Mouse (Mus musculus) ES-E14 (cell line): ENCODE data around the gene Zbtb20.

ENCODE experiments used
- CHD2 ChIP-seq: IDR thresholded peaks from 2 replicates; pipeline ENCODE4 v1.6.1; 2014; ENCODE audit warnings: mild to moderate bottlenecking, low read depth, low read length, inconsistent platforms
- HCFC1 ChIP-seq: IDR thresholded peaks from 2 replicates; pipeline ENCODE4 v1.6.1; 2012; ENCODE audit warnings: low read length, inconsistent platforms, borderline replicate concordance; ENCODE audit not compliant: insufficient read depth
- MAFK ChIP-seq: IDR thresholded peaks from 2 replicates; pipeline ENCODE4 v1.6.1; 2014; ENCODE audit warnings: mild to moderate bottlenecking, low read depth, low read length, inconsistent platforms; ENCODE audit not compliant: insufficient read depth
- ZC3H11A ChIP-seq: IDR thresholded peaks from 2 replicates; pipeline ENCODE4 v1.6.1; 2012; ENCODE audit warnings: low read depth, mild to moderate bottlenecking, inconsistent platforms, low read length, borderline replicate concordance
- ZNF384 ChIP-seq: IDR thresholded peaks from 2 replicates; pipeline ENCODE4 v1.6.1; 2012; ENCODE audit warnings: low read depth, low read length, inconsistent platforms

- TF ChIP-seq HCFC1 (no peak), ZNF384 (no peak), MAFK (no peak), CHD2 (no peak), ZC3H11A (no peak)
Observed at GRCm38 (mm10) chr16:43662124-43663004, 786.7 kb downstream of the Zbtb20 start.
